Mouse (Mus musculus): ENCODE measurements at regions not wholly inside any gene's neighbourhood (a gene's known extent, or its start where the extent isn't known, plus 50 kb on each side); places are given as distances from the start of the nearest gene placed in this dataset.
"Not testable (repeated sequence)": the region's sequence is repeated elsewhere in the genome, so short reads cannot be mapped to it uniquely, and the experiment has no call there.

DNA sequence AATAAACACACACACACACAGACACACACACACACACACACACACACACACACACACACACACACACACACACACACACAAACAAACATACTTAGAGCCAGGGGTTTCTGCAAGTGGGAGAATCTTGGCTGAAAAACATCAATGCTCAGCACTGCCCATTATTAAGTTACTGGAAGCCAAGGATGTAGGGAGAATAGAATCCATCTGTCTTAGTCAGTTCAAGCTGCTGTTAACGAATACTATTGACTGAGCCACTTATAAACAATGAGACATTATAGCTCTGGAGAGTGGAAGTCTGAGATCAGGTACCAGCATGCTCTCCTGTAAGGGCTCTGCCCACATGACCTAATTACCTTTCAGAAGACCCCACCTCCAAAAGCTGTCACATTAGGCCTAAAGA, 87.4 kb downstream of the Fam174b start:
- DNase-seq (ENCODE audit: low read depth) = no peak

DNA sequence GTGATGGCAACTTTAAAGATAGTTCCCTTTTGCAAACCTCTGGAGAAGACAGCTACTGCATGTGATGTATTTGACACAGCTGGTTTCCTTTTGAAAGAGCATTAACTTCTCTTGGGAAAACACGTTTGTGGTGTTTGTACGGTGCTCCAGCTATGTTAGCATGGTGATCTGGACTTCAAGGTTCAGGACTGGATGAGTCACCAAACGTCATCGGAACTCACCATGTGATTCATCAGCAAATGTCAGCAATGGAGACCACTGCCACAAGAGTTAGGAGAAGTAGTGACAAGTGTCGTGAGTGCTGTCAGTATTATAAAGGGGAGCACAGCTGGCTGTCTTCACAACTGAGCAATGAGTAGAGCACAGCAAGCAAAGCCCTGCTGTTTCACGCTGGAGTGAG, 90.5 kb downstream of the Fam174b start:
- no peak for DNase-seq (ENCODE audit: low read depth)

DNA sequence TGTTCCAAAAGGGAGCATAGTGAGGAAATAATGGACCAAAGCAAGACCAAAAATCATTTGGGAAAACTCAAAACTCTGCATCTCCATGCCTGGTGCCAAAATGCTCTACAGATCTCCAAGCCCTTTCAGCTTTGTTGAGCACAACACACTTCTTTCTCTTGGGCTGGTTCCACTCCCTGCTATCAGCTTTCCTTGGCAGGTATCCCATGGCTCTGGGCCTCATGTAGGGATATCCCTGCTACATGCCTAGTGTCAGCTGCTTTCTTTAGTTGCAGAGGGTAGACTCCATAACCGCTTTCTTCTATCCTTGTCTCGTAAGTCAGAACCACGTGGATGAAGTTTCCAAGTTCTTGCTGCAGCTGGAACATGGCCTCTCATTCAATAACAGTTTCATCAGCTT, 100.3 kb downstream of the Fam174b start:
- no peak for DNase-seq (ENCODE audit: low read depth)

DNA sequence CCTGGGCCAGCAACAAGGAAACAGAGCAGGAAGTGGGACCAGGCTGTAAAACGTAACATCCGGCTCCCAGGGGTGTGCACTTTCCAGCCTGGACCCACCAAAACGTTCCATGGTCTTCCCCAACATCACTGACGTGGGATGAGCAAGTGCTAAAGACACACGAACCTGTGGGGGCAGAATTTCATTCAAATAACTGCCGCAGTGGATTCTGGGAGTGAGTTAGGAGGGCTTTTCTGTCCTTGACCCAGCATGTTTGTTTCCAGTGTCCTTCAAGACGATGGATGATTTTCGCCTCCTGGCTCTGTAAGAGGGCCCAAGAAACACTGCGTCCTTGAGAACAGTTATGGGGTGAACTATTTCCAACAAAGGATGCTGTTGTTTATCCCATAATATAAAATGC, 112.1 kb downstream of the Fam174b start:
- no peak for DNase-seq (ENCODE audit: low read depth)

DNA sequence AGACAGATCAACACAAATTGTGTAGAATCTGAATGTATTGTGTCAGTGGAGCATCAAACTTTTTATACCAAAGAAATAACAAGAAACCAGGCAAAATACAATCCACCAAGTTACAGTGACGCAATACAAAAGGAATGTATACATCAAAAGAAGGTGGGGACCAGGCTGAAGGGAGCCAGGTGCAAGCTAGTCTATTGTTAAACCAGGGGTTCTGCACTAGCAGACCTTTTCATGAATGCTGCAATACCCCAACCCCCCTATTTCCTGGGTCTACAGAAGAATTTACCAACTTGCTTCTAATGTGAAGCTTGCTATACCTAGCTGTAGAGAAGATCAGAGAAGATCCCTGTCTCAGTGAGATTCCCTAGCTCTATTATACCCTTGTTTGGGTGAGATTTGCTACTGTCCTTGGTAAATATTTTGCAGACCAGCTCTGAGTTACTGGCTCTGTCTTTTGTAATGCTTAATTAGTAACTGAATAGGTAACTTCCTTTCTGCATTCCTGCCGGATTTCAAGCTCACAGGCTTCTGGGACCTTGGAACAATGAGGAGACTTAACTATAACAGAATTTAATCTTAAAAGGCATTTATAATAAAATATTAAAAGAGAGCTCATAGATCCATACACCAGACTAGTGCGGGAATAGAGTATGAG, 113.3 kb downstream of the Fam174b start:
- DNase-seq (ENCODE audit: low read depth) = not testable (repeated sequence)

DNA sequence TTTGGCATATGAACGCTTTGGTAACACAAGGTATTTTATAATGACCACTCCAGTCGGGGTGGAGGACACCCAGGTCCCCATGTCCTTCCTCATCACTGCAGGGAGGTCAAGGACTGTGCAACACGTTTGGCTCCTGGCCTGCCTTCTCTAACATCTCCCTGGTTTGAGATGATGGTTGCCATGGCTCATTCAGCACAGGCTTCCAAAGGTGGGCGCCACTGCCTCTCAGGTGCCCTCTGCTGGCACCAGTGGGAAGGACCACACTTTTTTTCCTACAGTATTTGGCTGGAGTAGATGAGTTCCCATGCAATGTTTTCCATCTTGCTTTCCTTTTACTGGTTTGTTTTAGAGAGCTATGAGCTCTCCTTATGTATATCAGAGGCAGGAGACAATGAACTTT, 115.4 kb downstream of the Fam174b start:
- DNase-seq (ENCODE audit: low read depth) = peak; percentile 1

DNA sequence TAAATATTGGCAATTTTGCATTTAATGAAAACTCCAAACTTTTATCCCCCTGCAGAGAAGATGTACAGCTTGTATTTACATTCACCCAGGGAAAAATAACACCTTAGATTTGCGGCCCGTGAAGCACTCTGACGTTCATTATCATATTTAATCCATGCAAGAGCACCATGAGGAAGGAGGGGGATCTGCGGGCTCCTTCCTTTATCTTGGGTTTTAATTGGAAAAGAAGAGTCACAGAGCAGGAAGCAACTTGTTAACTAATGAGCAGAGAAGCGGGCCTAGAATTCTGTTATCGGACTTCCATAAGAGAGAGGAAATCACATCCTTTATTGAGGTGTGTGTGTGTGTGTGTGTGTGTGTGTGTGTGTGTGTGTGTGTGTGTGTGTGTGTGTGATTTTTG, 116.8 kb downstream of the Fam174b start:
- no peak for DNase-seq (ENCODE audit: low read depth)

DNA sequence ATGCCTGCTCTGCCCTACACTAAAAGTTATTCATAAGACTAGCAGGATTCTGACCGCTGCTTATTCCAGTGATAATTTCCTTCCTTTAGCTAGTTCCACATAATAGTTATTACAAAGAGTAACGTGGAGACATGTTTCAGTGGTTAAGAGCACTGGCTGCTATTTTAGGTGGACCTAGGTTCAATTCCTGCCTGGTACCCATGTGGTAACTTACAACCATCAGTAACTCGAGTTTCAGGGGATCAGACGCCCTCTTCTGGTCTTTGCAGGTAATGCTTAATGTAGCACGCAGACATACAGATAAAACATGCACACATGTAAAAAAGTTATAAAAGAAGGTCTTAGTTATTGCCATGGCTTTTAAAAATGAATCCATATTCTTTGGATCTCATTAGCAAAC, 125.0 kb downstream of the Fam174b start:
- peak; percentile 2 for DNase-seq (ENCODE audit: low read depth)

DNA sequence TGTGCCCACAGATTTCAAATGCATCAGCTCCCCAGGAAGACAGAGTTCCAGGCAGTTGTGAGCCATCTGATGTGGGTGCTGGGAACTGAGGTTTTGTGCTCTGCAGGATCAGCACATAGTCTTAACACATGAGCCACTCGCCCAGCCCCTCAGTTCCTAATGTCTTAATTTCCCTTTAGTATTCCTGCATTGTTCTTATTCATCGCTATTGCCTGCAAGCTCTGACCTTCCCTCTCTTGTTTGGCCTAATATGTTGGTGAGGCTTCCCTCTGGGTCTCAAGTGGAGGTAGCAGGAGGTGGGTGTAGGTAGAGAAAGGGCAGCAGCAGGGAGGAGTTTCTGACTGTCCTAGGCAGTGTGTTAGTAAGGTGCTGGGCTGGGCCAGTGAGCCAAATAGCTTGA, 132.1 kb downstream of the Fam174b start:
- no peak for DNase-seq (ENCODE audit: low read depth)

DNA sequence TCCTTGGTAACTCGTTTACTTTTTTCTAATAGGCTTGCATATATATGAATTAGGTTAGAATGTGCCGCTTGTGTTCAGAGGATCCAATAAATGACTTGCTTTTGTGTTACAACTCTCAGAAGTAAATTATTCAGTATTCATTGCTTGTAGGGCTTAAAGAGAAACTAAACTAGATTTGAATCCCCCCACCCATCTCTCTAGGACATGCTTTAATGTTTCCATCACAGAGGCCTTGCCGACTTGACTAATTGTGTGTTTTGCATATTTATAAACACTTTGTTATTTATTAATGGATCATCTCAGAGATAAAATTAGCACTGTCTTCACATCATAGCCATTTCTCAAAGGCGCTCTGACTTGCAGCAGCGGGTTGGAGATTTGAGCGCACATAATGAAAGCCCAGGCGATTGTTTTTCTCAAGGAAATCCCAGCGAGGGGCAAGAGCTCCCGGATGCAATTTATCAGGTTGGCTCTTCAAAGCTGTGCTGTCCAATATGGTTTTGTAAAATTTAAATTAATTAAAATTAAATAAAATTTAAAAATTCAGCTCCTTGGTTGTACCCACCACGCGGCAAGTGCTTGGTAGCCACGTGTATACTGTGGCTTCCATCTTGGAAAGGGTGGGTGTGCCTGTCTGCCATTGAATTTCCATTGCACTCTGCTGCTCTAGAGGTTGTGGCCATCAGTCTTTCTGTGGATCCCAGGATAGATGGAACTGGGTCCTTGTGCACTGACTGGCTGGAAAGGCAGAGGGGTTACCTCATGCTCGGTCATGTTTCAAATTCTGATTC, 132.0 kb downstream of the St8sia2 start:
- DNase-seq (ENCODE audit: low read depth) = no peak

DNA sequence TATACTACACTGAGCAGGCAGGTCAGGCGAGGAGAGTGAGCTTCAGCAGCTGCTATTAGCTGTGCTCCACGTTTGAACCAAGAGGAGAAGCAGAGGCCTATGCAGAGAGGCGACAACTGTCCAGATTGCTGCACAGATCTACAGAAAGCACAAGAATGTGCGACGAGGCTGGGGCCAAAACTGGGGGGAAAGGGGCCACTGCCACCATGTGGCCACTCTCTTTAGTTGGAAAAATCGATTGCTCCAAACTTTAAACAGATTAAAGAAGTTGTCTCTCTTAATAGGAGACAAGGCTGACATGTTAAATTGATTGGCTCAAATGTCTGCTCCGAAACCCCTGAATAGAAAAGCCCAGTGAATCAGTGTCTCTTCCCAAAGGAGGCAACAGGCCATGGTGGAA, 127.3 kb downstream of the St8sia2 start:
- DNase-seq (ENCODE audit: low read depth) = no peak

Measured in c-Kit-positive CD71-positive TER-119-negative erythroid progenitor cells, embryonic 14.5 days (primary cell).